Mouse (Mus musculus) gastrocnemius, postnatal 4 days (tissue): Measurements from ENCODE around the gene F11. TPM values are rescaled to one million over a fixed set of nuclear protein-coding genes. Genes with fewer than 3 reads are reported as not detected.

Source experiments
- DNase-seq, 2 experiments: peaks; one replicate each; pipeline ENCODE4 v3.0.0; 2021 to 2022; ENCODE audit warnings: low spot score in 2 of 2, mixed read lengths in 2 of 2
- total RNA-seq, 2 experiments: library from RNA; stranded (reverse); gene quantifications; 2 replicates each; pipeline ENCODE4 v1.2.3; 2021

Gene F11
- total RNA-seq, 2 experiments from 2014 or later, result 0.34 TPM; not detected in 1

DNA sequence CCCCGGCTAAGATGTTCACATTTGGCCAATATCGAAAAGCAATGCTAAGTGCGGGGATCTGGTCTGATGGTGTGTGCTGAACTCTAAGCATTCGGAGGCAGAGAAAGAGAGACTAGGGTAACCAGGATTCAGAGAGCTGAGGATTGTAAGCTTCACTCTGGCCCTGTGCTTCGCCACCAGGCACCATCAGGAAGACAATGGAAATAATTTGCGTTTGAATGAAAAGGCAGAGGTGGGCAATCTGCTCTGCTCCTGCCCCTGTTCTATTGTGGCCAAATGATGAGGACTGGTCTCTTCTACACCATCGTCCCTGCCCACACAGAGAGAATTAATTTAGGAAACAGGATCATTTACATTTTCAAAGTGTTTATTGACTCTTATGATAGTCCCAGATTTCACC, 15.5 kb downstream of the F11 start:
- DNase-seq, result no peak

DNA sequence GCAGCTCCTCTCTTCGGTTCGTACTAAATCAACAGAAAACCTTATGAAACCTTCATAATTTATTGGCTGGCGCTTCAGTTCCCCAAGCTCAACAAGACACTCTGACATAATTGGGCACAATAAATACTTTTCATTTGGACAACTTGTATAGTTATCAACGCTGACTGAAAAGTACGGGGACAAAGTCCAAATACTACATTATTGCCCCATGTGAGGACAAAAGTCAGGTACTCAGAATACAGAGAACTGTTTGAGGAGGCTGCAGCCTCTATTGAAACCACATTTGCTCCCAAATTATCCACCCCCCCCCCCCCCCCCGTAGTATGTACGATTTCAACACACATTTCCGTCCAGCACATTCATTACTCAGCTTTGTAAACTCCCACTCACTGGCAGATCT, 22.5 kb downstream of the F11 start:
- no peak for DNase-seq

DNA sequence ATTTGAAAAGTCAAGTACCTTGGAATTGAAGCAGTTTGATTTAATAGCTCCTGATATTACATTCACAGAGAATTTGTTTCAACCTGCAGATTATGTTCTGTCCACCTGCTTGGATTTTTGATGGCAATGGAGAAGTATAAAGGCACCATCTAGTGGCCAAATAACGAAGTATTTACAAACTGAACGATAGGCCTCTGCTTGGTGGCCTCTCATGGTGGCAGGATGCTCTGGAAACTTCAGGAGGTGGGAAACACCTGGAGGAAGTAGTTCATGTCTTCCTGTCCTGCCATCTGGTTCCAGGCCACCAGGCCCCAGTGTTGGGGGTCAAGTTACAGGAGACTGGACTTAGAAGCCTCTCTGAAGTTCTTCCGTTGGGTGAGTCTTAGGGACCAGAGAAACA, 23.5 kb downstream of the F11 start:
- peak in 1 of 2 experiments; percentile 12 for DNase-seq

DNA sequence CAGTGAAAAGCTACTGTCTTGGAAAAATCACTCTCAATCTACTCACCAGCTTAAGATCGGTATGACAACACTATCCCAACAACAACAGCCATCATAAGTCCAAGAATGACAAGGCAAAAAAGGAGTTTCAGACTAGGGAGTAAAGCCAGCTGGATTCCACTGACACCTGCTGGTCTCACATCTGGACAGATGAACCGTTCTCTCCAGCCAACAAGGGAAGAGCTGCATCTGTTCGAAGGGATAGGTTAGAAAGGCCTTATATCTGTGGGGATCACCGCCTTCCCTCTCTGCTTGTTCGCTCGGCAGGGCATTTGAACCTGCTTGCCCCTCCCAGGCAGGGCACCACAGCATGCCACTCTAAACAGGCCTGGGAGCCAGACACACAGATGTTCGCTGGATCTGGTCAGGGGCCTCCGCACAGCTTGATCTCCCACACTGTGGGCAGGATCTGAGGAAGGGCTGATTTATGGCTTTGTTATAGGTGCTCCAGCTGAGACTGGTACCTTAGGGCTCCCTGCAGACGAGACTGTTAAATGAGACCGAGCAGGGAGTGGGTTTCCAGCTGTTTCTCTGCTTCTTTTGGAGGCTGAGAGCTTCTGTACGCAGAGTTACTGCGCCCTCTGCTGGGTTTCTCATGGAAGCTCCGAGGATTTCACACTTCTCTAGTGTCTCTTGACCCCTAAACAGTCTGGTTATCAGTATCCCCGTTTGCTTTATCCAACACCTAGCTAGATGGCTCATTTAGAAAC, 25.5 kb downstream of the F11 start:
- peak; percentile 23 to 55 for DNase-seq

DNA sequence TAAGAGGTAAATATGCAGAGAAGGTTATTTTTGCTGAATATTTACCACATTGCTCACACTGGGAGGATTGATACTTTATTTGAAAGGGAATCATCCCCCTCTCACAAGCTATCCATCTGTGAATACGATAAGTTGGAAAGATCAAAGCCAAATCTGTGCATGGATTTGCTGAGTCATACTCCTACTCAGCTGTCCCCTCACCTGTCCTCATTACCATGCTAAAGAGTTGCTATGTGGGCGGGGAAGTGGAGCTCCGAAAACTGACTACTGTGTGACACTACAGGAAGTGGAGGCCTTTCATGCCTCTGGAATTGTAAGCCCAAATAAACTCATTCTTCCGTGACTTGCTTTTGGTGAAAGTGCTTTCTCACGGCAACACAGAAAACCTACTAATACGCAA, 26.6 kb downstream of the F11 start:
- DNase-seq, result no peak

DNA sequence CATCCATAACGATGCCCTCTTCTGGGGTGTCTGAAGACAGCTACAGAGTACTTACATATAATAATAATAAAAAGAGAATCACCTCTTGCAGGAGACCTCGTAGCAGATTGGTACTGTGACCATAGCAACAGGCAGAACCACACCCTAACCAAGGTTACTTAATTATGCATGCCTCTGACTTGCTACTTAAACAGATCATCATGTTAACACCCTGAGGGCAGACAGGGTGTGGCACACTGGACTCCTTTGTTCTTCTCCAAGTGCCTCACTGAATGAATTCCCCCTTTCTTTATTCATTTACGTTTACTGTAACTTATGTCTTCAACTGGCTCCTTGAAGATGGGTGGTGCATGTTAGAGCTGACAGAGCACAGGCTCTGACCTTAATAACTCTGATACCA, 28.6 kb downstream of the F11 start:
- DNase-seq, result no peak

DNA sequence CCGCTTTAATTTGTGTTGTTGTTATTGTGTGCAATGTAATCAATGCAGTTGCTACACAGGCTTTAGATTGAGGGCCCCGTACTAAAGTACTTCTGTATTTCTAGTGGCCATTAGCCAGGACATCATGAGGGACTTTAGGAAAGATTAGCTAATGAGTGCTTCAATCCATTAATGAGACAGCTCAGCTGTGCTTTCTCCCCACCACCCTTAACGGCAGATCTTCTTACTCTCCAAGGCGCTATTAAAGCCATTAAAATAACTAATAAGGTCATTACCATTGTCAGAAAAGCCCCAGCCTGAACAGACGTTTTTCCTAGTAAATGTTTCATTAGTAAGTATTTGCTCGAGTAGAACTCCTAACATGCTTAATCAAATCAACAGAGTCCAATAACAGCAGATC, 59.4 kb downstream of the F11 start:
- no peak for DNase-seq

DNA sequence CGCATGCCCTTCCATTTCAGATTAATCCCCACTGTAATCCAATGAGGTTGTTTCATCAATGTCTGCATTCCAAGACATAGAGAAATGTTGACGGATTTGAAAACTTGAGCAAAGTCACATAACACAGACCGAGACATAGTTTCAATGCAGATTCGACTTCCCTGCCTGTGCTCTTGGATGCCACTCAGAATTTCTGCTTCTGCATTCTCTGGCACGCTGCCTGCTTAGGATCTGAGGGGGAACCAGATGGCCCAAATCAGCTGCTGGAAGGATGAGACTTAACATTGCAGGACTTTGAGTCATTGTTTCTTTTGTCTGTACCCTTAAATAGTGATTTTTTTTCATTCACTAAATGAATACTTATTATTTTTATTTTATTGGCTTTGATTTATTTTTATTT, 60.2 kb downstream of the F11 start:
- DNase-seq, result peak; percentile 24 to 69

DNA sequence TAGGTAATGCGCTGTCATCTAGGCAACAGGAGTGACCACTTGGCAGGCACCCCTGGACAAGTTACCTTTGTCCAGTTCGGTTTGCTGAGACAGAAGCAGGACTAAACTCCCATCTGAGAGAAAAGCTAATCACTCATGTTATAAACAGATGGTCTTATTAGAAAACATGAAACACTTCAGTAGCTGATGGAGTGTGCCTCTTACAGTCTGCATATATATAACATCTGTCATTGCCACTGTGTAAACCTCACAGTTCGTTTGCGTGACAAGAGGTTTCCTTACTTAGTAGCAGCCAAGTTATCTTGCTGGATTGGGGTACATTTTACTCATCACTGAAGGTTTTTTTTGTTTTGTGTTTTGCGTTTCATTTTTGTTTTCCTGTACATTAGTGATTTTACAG, 64.5 kb downstream of the F11 start:
- DNase-seq, result no peak

DNA sequence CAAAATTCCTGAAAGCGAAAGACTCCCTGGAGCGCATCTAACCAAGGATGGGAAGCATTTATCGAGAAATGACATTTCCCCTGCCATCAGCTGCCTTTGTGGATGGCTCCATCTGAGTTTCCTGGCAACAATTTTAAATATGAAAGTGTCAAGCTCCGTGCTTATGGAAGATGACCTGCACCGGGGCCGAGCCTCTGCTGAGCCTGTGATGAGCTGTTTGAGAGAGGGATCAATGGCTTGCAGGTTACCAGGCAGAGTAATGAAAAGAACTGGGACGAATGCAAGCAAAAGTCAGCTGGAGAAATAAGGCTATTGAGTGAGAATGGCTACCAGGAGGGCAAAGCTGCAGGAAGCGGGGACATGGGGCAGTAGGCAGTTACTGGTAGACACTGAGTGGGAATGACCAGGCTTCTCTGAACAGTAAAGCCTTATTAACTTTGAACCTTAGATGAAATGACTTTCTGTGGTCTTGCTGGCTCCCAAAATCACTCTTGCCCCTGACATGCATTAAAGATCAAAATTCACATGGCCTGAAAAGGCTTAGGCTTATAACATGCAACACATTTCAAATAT, 65.8 kb downstream of the F11 start:
- DNase-seq, result no peak

Other genes starting within 250 kb of the F11 start
- gene Mtnr1a, start 192.9 kb downstream of the F11 start, total RNA-seq, result not detected
- under 1 TPM in 1 of 2 experiments, not detected in 1; 0.23 TPM for gene Klkb1, start 32.8 kb upstream of the F11 start, total RNA-seq
- not detected for gene Gm45753, start 46.4 kb upstream of the F11 start, total RNA-seq
- gene Cyp4v3, start 71.2 kb upstream of the F11 start, total RNA-seq, result 1 to 10 TPM; 1.3 to 1.6 TPM
- 1 to 10 TPM; 9.1 to 9.3 TPM for gene Fam149a, start 120.3 kb upstream of the F11 start, total RNA-seq
- gene Tlr3, start 149.0 kb upstream of the F11 start, total RNA-seq, result 1 to 10 TPM; 3.7 to 3.8 TPM
- 10 to 100 TPM; 40.0 to 48.1 TPM for gene Sorbs2, start 245.8 kb upstream of the F11 start, total RNA-seq